Mouse (Mus musculus) heart, postnatal 0 days (tissue): ENCODE measurements around the gene Zfand3.

Source experiments
- CTCF ChIP-seq: IDR thresholded peaks from 2 replicates; pipeline ENCODE4 v1.5.1; 2016; ENCODE audit warnings: antibody characterized with exemption, control low read depth, low read depth
- EP300 ChIP-seq: IDR thresholded peaks from 2 replicates; pipeline ENCODE4 v1.6.1; 2016; ENCODE audit warnings: antibody characterized with exemption, low read depth

DNA sequence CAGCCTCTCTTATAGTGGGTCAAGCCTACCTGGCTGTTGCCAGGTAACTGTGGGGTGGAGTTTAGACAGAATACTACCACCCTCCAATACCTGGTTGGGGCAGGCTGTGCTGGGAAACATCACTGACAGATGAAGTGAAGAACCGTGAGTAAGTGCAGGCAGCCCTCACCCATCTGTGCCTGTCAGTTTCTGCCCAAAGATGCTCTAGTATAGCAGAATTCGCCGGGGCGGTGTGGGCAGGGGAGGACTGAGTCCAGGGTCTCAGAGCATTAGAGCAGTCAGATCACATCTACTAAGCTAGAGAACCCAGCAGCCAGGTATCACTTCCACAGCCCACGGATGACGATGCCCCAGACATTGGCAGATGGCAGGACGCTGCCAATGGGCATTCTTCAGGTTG is 19.6 kb upstream of the Zfand3 start:
- TF ChIP-seq CTCF (no peak), EP300 (no peak)
